ENCODE assay signal across 24 mouse cellular contexts in genomic region chr2:91363272-91363671, GRCm38 (mm10).
"Had no signal": no experiment of that assay in that cellular context is flagged by ENCODE, and none has a peak within 500 bp of the region (broad histone marks: within the 10 kb centered on the region; RNA-seq: fewer than 3 reads in every experiment).

No protein-coding gene starts in this region.

- H3K9ac ChIP-seq: forebrain, postnatal 0 days; heart, embryonic 13.5 days; heart, embryonic 15.5 days; hindbrain, embryonic 13.5 days; hindbrain, embryonic 15.5 days; limb, embryonic 13.5 days; limb, embryonic 15.5 days; liver, embryonic 12.5 days; liver, embryonic 14.5 days had no signal

- H3K4me2 ChIP-seq: heart, embryonic 11.5 days; heart, embryonic 13.5 days; heart, embryonic 15.5 days; hindbrain, embryonic 13.5 days; hindbrain, embryonic 15.5 days; limb, embryonic 13.5 days; limb, embryonic 15.5 days; liver, embryonic 12.5 days had no signal

- H3K36me3 ChIP-seq: heart, embryonic 15.5 days; limb, embryonic 15.5 days; liver, embryonic 12.5 days had no signal

- ATAC-seq: forebrain, postnatal 0 days; hindbrain, postnatal 0 days; liver, embryonic 12.5 days had no signal

- H3K9me3 ChIP-seq: heart, embryonic 15.5 days; hindbrain, embryonic 13.5 days; hindbrain, embryonic 15.5 days; limb, embryonic 13.5 days; limb, embryonic 15.5 days; liver, embryonic 12.5 days had no signal

- DNase-seq: forebrain, postnatal 0 days; gastrocnemius, postnatal 14 days; gastrocnemius, postnatal 36 days; heart, adult 11 months; heart, adult 2 months; heart, postnatal 36 days; kidney, adult 18-20 months; kidney, adult 8-10 months; kidney, postnatal 10 days; kidney, postnatal 25 days; kidney, postnatal 4 days; left cerebral cortex, postnatal 4 days had no signal

- H3K4me3 ChIP-seq: heart, adult 2 months; heart, embryonic 13.5 days; heart, embryonic 15.5 days; hindbrain, embryonic 13.5 days; hindbrain, embryonic 15.5 days; layer of hippocampus, adult 2 months; left cerebral cortex, adult 2 months; limb, embryonic 13.5 days; limb, embryonic 15.5 days; liver, embryonic 12.5 days had no signal

- H3K27me3 ChIP-seq: heart, embryonic 13.5 days; heart, embryonic 15.5 days; hindbrain, embryonic 13.5 days; hindbrain, embryonic 15.5 days; limb, embryonic 13.5 days; limb, embryonic 15.5 days; liver, embryonic 12.5 days had no signal

- H3K27ac ChIP-seq: heart, adult 2 months; heart, embryonic 13.5 days; heart, embryonic 15.5 days; hindbrain, embryonic 13.5 days; hindbrain, embryonic 15.5 days; hindbrain, postnatal 0 days; layer of hippocampus, adult 2 months; left cerebral cortex, adult 2 months; limb, embryonic 13.5 days; limb, embryonic 15.5 days; liver, embryonic 12.5 days; liver, embryonic 14.5 days had no signal

- H3K4me1 ChIP-seq: hindbrain, embryonic 13.5 days had no signal
